Mouse (Mus musculus) embryonic fibroblast, embryonic 13.5 days (primary cell): ENCODE results near the gene Prpf18.
"Not testable (repeated sequence)": the region's sequence is repeated elsewhere in the genome, so short reads cannot be mapped to it uniquely, and the experiment has no call there.

Experiments
- CTCF ChIP-seq: IDR thresholded peaks from 2 replicates; pipeline ENCODE4 v1.5.1; 2011; ENCODE audit warnings: mild to moderate bottlenecking, control low read depth, low read length, moderate library complexity, borderline replicate concordance; ENCODE audit not compliant: insufficient read depth
- POLR2A ChIP-seq: IDR thresholded peaks from 2 replicates; pipeline ENCODE4 v1.6.1; 2011; ENCODE audit warnings: low read depth, mild to moderate bottlenecking, control low read depth, low read length, moderate library complexity

DNA sequence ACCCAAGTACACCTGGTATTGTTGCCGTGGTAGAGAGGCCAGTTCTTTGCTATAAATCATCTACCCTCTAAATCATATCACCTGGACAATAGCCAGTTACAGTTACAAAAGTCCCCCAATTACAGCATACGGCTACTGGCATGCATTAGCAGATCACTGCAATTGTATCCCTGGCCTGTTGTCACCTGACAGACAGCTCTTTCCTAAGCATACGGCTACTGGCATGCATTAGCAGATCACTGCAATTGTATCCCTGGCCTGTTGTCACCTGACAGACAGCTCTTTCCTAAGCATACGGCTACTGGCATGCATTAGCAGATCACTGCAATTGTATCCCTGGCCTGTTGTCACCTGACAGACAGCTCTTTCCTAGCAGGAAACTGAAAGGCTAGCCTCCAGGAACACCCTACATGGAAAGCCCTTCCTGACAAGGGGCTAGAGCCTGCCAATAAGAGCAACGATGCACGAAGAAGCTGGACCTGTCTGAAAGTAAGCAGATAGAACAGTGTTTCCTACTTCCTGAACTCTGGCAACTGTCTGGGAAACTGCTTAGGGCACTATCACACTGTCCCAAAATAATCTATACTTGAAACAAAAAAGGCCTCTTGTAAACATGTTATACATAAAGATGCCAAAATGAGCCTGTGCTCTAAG, 37.5 kb downstream of the Prpf18 start:
- not testable (repeated sequence) for TF ChIP-seq POLR2A, CTCF
